Mouse (Mus musculus) heart, adult 2 months (tissue): ENCODE measurements at regions not wholly inside any gene's neighbourhood (a gene's known extent, or its start where the extent isn't known, plus 50 kb on each side); places are given as distances from the start of the nearest gene placed in this dataset.

Experiments used
- DNase-seq, 2 experiments: peaks; one replicate each; pipeline ENCODE4 v3.0.0; 2021
- H3K27ac ChIP-seq: fragments of 200-600 bp; 2 replicates; pipeline ENCODE4 v1.8.1; 2022
- H3K27me3 ChIP-seq: fragments of 200-500 bp; 2 replicates; pipeline ENCODE4 v1.6.1; 2012; ENCODE audit warnings: mild to moderate bottlenecking, low read length, inconsistent platforms, mixed read lengths; ENCODE audit not compliant: control insufficient read depth, insufficient read depth
- H3K36me3 ChIP-seq: fragments of 200-500 bp; 2 replicates; pipeline ENCODE4 v1.6.1; 2012; ENCODE audit warnings: low read length, inconsistent platforms; ENCODE audit not compliant: control insufficient read depth, insufficient read depth
- H3K4me1 ChIP-seq: fragments of 200-500 bp; 2 replicates; pipeline ENCODE4 v1.6.1; 2011; ENCODE audit warnings: low read length; ENCODE audit not compliant: control insufficient read depth, insufficient read depth
- H3K4me3 ChIP-seq: fragments of 200-600 bp; 2 replicates; pipeline ENCODE4 v1.8.1; 2022
- H3K79me2 ChIP-seq: fragments of 200-500 bp; replicated peaks from 2 replicates; pipeline ENCODE4 v1.6.1; 2012; ENCODE audit warnings: mild to moderate bottlenecking, inconsistent platforms, low read length, moderate library complexity, mixed read lengths; ENCODE audit not compliant: control insufficient read depth, insufficient read depth
- H3K9ac ChIP-seq: fragments of 200-500 bp; 2 replicates; pipeline ENCODE4 v1.6.1; 2012; ENCODE audit warnings: low read depth, mild to moderate bottlenecking, control low read depth, inconsistent platforms, low read length, mixed read lengths
- CTCF ChIP-seq: fragments of 200-600 bp; IDR thresholded peaks from 2 replicates; pipeline ENCODE4 v1.8.1; 2022; ENCODE audit warnings: antibody characterized with exemption, mild to moderate bottlenecking, moderate library complexity
- EP300 ChIP-seq: fragments of 200-500 bp; IDR thresholded peaks from 2 replicates; pipeline ENCODE4 v1.6.1; 2011; ENCODE audit warnings: low read depth, low read length, control low read depth; ENCODE audit not compliant: insufficient read depth
- POLR2A ChIP-seq: fragments of 200-500 bp; IDR thresholded peaks from 2 replicates; pipeline ENCODE4 v1.6.1; 2011; ENCODE audit warnings: mild to moderate bottlenecking, low read depth, low read length, control low read depth; ENCODE audit not compliant: insufficient read depth
- WGBS: fragments of 180-500 bp; shearing (Covaris S2); methylation state at CpG from one replicate; pipeline ENCODE4 v1.1.7; 2018; 5-methylcytosine and 5-hydroxymethylcytosine counted together
- intact Hi-C: fragments of 180-260 bp; cut with DNase I; formaldehyde crosslinking; loops from one replicate; pipeline ENCODE4 v1.15.1; 2025

DNA sequence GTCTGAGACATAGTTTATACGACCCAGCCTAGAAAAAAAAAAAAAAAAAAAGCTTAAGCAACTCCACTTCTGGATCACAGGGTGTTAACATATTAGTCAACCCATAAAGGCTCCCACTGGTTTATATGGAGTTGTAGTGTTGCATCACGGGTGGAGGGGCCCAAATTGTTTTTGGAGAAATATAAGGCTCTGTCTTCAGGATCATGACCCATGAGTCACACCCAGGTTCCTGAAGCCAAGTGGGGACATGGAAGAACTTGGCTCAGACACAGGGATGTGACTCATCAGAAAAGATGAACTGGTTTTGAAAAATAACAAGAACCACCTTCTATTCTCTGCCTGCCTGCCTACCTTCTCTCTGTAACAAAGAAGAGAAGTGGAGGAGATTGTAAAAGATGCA lies 108.5 kb upstream of the Bmp2 start:
- no peak for TF ChIP-seq POLR2A
- TF ChIP-seq CTCF: no peak
- TF ChIP-seq EP300: no peak
- Histone ChIP-seq H3K4me1 (no peaks in the 10 kb centered on the region; the same call in 1 of the 2 replicates), H3K79me2 (no peaks in the 10 kb centered on the region), H3K27me3 (no peaks in the 10 kb centered on the region), H3K27ac (no peak overlapping the region), H3K4me3 (no peak overlapping the region), H3K9ac (no peak overlapping the region), H3K36me3 (no peaks in the 10 kb centered on the region)
- 39% methylated on average over 2 of the region's 2 CpGs for WGBS
- peak; percentile 26 to 40 for DNase-seq
- intact Hi-C loops: no loop called here

DNA sequence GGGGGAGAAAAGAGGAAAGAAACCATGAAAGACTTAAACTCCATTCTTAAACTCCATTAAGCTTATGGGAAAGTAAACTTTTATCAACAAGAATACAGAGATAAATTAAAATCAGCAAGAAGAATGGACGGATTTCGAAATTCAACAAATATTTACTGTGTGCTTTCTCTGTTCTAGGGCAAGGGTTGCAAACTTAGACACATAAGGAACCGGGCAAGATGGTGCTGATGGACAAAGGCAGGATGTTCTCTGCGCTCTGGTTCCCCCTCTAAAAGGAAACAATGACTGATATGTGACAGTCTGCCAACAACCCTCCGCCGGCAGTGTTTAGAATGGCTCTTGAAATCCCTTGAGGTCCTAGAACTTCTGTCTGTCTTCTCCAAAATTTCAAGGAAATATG lies 99.0 kb upstream of the Bmp2 start:
- Histone ChIP-seq H3K36me3 (no peaks in the 10 kb centered on the region), H3K27ac (no peak overlapping the region), H3K9ac (no peak overlapping the region), H3K4me1 (no peaks in the 10 kb centered on the region), H3K27me3 (no peaks in the 10 kb centered on the region), H3K4me3 (no peak overlapping the region), H3K79me2 (no peaks in the 10 kb centered on the region)
- no peak for DNase-seq
- 40% methylated on average over 6 of the region's 6 CpGs for WGBS
- intact Hi-C loops: no loop called here
- TF ChIP-seq POLR2A (no peak), CTCF (no peak), EP300 (no peak)

GRCm38 (mm10) chr2:133455484-133456170 lies 96.3 kb upstream of the Bmp2 start:
- no peaks in the 10 kb centered on the region for H3K4me1 ChIP-seq

GRCm38 (mm10) chr2:133456785-133457184 lies 95.2 kb upstream of the Bmp2 start:
- no peaks in the 10 kb centered on the region for H3K79me2 ChIP-seq
- 83% methylated on average over 2 of the region's 2 CpGs for WGBS
- H3K27me3 ChIP-seq: no peaks in the 10 kb centered on the region
- DNase-seq: no peak
- no peak overlapping the region for H3K4me3 ChIP-seq
- intact Hi-C loops: no loop called here
- H3K36me3 ChIP-seq: no peaks in the 10 kb centered on the region
- no peaks in the 10 kb centered on the region for H3K4me1 ChIP-seq
- TF ChIP-seq POLR2A: no peak
- no peak for TF ChIP-seq EP300
- no peak for TF ChIP-seq CTCF
- H3K9ac ChIP-seq: no peak overlapping the region
- H3K27ac ChIP-seq: no peak overlapping the region

More at GRCm38 (mm10) chr2:133455484-133456170, 96.3 kb upstream of the Bmp2 start:
- intact Hi-C loops: no loop called here
- Histone ChIP-seq H3K27ac (no peak overlapping the region), H3K9ac (no peak overlapping the region), H3K27me3 (no peaks in the 10 kb centered on the region), H3K79me2 (no peaks in the 10 kb centered on the region), H3K4me3 (no peak overlapping the region), H3K36me3 (no peaks in the 10 kb centered on the region)
- DNase-seq: no peak
- WGBS: 62% methylated on average over 7 of the region's 7 CpGs
- TF ChIP-seq EP300 (no peak), POLR2A (no peak), CTCF (no peak)

GRCm38 (mm10) chr2:133458735-133459134 lies 93.2 kb upstream of the Bmp2 start:
- Histone ChIP-seq H3K9ac (no peak overlapping the region), H3K4me1 (no peaks in the 10 kb centered on the region), H3K79me2 (no peaks in the 10 kb centered on the region), H3K4me3 (no peak overlapping the region), H3K36me3 (no peaks in the 10 kb centered on the region), H3K27ac (no peak overlapping the region), H3K27me3 (no peaks in the 10 kb centered on the region)
- intact Hi-C loops: no loop called here
- 29% methylated on average over 2 of the region's 2 CpGs for WGBS
- no peak for TF ChIP-seq POLR2A
- no peak for TF ChIP-seq CTCF
- TF ChIP-seq EP300: no peak
- DNase-seq: no peak

DNA sequence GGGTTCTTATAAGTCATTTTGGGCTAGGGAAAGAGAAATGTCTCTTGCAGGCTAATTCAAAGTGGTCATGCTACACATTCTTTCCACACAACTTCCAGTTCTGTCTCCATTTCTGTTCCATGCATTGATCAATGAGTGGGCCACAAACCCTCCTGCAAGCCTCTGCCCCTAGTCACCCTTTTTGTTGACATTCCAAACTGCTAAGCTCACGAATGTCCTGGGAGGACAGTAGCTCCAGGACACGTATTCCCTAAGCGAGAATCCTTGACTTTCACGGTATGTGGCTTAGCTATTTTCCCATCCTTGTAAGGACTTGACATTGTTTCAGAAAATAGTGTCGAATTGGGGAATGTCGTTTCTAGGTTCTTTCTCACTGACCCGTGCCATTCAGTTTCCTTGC lies 91.1 kb upstream of the Bmp2 start:
- H3K27ac ChIP-seq: no peak overlapping the region
- H3K4me1 ChIP-seq: no peaks in the 10 kb centered on the region
- no peaks in the 10 kb centered on the region for H3K27me3 ChIP-seq
- 66% methylated on average over 7 of the region's 7 CpGs for WGBS
- H3K4me3 ChIP-seq: no peak overlapping the region
- intact Hi-C loops: no loop called here
- no peaks in the 10 kb centered on the region for H3K36me3 ChIP-seq
- no peak for DNase-seq
- no peak for TF ChIP-seq EP300
- no peak for TF ChIP-seq CTCF
- TF ChIP-seq POLR2A: no peak
- H3K9ac ChIP-seq: no peak overlapping the region
- H3K79me2 ChIP-seq: no peaks in the 10 kb centered on the region
